Mouse (Mus musculus) intestine, postnatal 0 days (tissue): ENCODE measurements around the gene Slc39a1. TPM values are rescaled to one million over a fixed set of nuclear protein-coding genes. Genes with fewer than 3 reads are reported as not detected.

ENCODE experiments used
- ATAC-seq: fragments of 200-750 bp; cut with Nextera tagmentation; 2 replicates; pipeline ENCODE4 v1.8.0; 2017; ENCODE audit warnings: mild to moderate bottlenecking, moderate TSS enrichment, moderate library complexity
- H3K27ac ChIP-seq: fragments of 300-500 bp; sonication (generic); 2 replicates; pipeline ENCODE4 v1.5.1; 2014; ENCODE audit warnings: mild to moderate bottlenecking, low read depth, low read length, moderate library complexity
- H3K27me3 ChIP-seq: fragments of 300-500 bp; sonication (generic); replicated peaks from 2 replicates; pipeline ENCODE4 v1.6.1; 2014; ENCODE audit warnings: low read length, mixed read lengths; ENCODE audit not compliant: control insufficient read depth, insufficient read depth
- H3K36me3 ChIP-seq: fragments of 300-500 bp; sonication (generic); 2 replicates; pipeline ENCODE4 v1.6.1; 2014; ENCODE audit warnings: mild to moderate bottlenecking, moderate library complexity; ENCODE audit not compliant: control insufficient read depth, insufficient read depth
- H3K4me1 ChIP-seq: fragments of 300-500 bp; sonication (generic); replicated peaks from 2 replicates; pipeline ENCODE4 v1.6.1; 2014; ENCODE audit warnings: antibody characterized with exemption, low read length, mixed read lengths; ENCODE audit not compliant: control insufficient read depth, insufficient read depth
- H3K4me2 ChIP-seq: fragments of 300-500 bp; sonication (generic); replicated peaks from 2 replicates; pipeline ENCODE4 v1.6.1; 2014; ENCODE audit warnings: low read depth, mild to moderate bottlenecking, moderate library complexity
- H3K4me3 ChIP-seq: fragments of 300-500 bp; sonication (generic); 2 replicates; pipeline ENCODE4 v1.5.1; 2014; ENCODE audit warnings: low read depth, low read length
- H3K9ac ChIP-seq: fragments of 300-500 bp; sonication (generic); 2 replicates; pipeline ENCODE4 v1.6.1; 2014; ENCODE audit warnings: mild to moderate bottlenecking, low read depth, low read length
- H3K9me3 ChIP-seq: fragments of 300-500 bp; sonication (generic); 2 replicates; pipeline ENCODE4 v1.6.1; 2016; ENCODE audit warnings: mixed run types; ENCODE audit not compliant: control insufficient read depth
- CTCF ChIP-seq: sonication (generic); IDR thresholded peaks from 2 replicates; pipeline ENCODE4 v1.5.1; 2016; ENCODE audit warnings: low read depth, mild to moderate bottlenecking, control low read depth, antibody characterized with exemption, moderate library complexity
- WGBS: fragments of 180-500 bp; shearing (Covaris S2); extraction: QIAGEN DNeasy Blood & Tissue Kit; methylation state at CpG from one replicate; pipeline ENCODE4 v1.1.7; 2014; 5-methylcytosine and 5-hydroxymethylcytosine counted together
- polyA plus RNA-seq: library from polyadenylated mRNA; unstranded; fragments of >200 nt; fragmentation: Nextera tagmentation; extraction: Ambion mirVana; gene quantifications from 2 replicates; pipeline ENCODE4 v1.2.1, GENCODE M21; 2015

Slc39a1 gene
- polyA plus RNA-seq = 153 and 158 TPM in 2 replicates

DNA sequence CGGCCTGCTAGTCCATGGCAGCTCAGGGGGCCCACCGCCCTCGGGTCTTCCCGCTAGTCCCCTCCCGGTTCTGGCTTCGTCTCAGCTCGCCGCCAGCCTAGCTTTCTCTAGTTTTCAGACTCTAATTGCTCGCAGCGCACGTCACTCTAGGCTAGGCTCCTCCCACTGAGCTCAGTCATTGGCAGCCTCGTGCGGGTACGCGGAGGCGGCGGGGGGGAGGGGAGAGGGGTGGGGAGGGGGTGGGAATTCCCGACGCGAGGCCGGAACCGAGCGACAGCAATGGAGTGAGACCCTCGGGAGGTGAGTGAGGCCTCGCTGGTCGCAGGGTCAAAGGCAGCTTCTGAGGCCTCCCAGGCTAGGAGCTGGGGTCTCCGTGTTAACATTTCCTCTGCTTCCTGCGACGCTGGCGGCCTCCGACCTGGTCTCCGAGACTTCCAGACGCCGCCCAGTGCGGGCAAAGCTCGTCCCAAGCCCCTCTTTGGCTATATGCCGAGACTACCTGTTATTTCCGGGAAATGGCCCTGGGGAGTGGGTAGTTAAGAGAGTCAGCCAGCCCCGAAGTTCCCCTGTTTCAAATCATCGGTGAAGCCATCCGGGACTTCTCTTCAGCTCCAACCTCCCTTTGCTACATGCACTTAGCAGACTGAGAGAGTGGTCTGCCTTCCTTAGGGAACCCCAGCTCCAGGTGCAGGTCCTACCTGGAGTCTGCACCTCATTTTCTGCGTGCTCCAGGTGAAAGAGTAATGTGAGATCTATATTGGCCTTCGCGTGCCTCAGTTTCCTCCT is at the start of gene Slc39a1:
TSS of gene Slc39a1 (plus strand) at position 213 of the 786 bp plus-strand sequence.
- peak within 1 kb of the TSS; percentile 85 for H3K9ac ChIP-seq
- peak within 1 kb of the TSS; percentile 74 for H3K4me3 ChIP-seq
- under 1% methylated on average over 42 of the region's 44 CpGs for WGBS
- no peak for TF ChIP-seq CTCF
- H3K4me1 ChIP-seq = peaks cover 5% of the 10 kb centered on the region; the same call in 1 of the 2 replicates
- H3K9me3 ChIP-seq = no peaks in the 10 kb centered on the region
- H3K4me2 ChIP-seq = peak within 1 kb of the TSS; percentile 84
- peak within 1 kb of the TSS; percentile 97 for H3K27ac ChIP-seq
- peak; percentile 86 for ATAC-seq
- H3K27me3 ChIP-seq = no peaks in the 10 kb centered on the region
- peaks cover 16% of the 10 kb centered on the region for H3K36me3 ChIP-seq

DNA sequence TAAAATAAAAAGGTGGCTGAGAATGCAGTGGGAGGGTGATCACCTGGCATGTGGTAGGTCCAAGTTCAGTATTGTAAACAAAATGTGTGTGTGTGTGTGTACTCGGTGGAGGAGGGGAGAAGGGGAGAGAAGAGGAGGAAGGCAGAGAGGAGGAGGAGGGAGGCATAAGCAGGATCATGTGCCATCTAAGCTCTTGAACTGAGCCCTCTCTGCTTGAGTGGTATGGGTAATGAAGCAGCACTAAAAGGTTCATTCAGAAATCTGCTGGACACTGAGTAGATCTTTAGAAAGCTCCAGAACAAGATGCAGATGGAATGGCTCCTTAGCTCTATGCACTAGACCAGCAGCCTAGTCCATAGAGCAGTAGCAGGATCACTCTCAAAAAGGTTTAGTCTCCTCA is 45.1 kb upstream of the Slc39a1 start:
- no peaks in the 10 kb centered on the region for H3K27me3 ChIP-seq
- H3K27ac ChIP-seq = no peak overlapping the region
- ATAC-seq = no peak
- no peaks in the 10 kb centered on the region for H3K4me1 ChIP-seq
- H3K9ac ChIP-seq = no peak overlapping the region
- H3K4me3 ChIP-seq = no peak overlapping the region
- peaks cover 5% of the 10 kb centered on the region; the same call in 1 of the 2 replicates for H3K36me3 ChIP-seq
- 40% methylated on average over 1 of the region's 1 CpGs for WGBS
- H3K4me2 ChIP-seq = no peak overlapping the region
- no peaks in the 10 kb centered on the region for H3K9me3 ChIP-seq
- TF ChIP-seq CTCF = no peak

DNA sequence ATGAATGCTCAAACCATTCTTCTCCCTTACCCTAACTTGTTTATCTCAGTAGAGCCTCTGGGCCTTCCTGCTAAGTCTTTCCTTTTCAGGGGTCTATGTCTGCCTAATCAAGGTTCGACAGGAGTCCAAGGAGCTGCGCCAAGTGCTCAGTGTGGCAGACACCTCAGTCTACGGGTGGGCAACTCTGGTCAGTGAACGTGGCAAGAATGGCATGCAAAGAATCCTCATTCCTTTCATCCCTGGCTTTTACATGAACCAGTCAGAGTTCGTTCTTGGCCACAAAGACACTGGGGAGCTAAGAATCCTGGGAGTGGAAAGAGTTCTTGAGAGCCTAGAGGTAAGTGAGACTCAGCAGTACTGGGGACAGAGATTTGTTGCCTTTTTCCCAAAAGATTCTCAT is 44.4 kb upstream of the Slc39a1 start:
- Histone ChIP-seq H3K4me1 (no peaks in the 10 kb centered on the region), H3K27me3 (no peaks in the 10 kb centered on the region), H3K4me3 (no peak overlapping the region), H3K36me3 (peaks cover 12% of the 10 kb centered on the region; the same call in 1 of the 2 replicates), H3K27ac (no peak overlapping the region), H3K9me3 (no peaks in the 10 kb centered on the region), H3K4me2 (no peak overlapping the region), H3K9ac (no peak overlapping the region)
- ATAC-seq = no peak
- WGBS = 73% methylated on average over 5 of the region's 5 CpGs
- no peak for TF ChIP-seq CTCF

DNA sequence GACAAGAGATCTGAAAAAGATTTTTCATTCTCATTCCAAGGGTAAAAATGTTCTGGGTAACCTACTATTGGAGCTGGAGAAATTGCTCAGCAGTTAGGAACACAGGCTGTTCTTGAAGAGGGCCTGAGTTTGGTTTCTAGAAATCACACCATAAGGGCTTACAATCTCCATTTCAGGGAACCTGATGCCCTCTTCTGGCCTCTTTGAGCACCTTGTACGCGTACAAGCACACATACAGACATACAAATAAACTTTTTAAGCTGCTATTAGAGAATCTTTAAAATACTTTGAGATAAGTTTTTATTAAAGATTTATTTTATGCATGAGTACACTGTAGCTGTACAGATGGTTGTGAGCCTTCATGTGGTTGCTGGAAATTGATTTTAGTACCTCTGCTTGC is 43.4 kb upstream of the Slc39a1 start:
- TF ChIP-seq CTCF = no peak

DNA sequence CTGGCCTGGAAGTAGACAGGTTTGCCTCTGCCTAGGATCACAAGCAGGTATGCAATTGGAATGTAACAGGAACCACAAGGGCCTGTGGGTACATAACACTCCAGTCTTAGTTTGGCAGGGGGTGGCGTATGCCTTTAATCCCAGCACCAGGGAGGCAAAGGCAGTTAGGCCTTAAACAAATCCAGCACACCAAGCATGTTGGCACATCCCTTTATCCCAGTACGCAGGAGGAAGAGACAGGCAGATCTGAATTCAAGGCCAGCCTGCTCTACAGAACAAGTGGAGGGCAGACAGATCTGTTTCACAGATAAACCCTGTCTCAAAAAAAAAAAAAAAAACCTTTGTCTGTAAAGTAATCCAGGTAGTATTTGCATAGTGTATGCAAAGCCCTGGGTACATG is 39.3 kb upstream of the Slc39a1 start:
- Histone ChIP-seq H3K4me1 (0 out of 2 replicates have a peak, but pooled peaks cover 5% of the 10 kb centered on the region), H3K27ac (no peak overlapping the region; the same call in none of the 2 replicates), H3K4me3 (no peak overlapping the region), H3K4me2 (no peak overlapping the region), H3K27me3 (no peaks in the 10 kb centered on the region), H3K9me3 (no peaks in the 10 kb centered on the region), H3K9ac (no peak overlapping the region), H3K36me3 (peaks cover 31% of the 10 kb centered on the region)
- ATAC-seq = no peak
- no peak for TF ChIP-seq CTCF
- WGBS = 92% methylated on average over 2 of the region's 2 CpGs

More for the DNA sequence above, 43.4 kb upstream of the Slc39a1 start:
- Histone ChIP-seq H3K36me3 (peaks cover 13% of the 10 kb centered on the region; the same call in 1 of the 2 replicates), H3K9ac (no peak overlapping the region), H3K9me3 (no peaks in the 10 kb centered on the region), H3K4me1 (no peaks in the 10 kb centered on the region), H3K4me3 (no peak overlapping the region), H3K27ac (no peak overlapping the region), H3K27me3 (no peaks in the 10 kb centered on the region), H3K4me2 (no peak overlapping the region)
- no peak for ATAC-seq
- WGBS = 99% methylated on average over 2 of the region's 2 CpGs

DNA sequence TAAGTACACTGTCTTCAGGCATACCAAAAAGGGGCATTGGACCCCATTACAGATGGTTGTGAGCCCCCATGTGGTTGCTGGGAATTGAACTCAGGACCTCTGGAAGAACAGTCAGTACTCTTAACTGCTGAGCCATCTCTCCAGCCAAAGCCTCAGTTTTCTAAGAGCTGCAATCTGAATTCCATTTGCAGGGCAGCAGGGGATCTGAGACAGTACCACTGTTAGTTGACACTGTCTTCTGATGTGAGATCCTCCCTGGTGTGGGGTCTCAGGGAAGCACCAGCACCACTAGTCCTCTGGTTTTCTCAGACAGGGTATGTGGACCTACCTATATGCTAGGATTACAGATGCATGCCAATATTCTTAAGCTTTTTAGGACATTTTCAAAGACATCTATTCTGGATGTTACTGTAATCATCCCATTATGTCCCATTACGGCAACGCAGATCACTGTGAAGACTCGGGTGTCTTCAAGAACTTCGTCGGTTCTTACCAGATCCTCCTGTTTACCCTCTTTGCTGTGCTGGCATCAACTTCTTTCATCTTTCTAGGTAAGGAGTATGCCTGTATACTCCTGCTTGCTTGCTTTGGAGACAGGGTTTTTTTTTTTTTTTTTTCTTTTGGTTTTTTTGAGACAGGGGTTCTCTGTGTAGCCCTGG is 37.9 kb upstream of the Slc39a1 start:
- H3K4me3 ChIP-seq = no peak overlapping the region
- H3K27ac ChIP-seq = no peak overlapping the region
- no peak overlapping the region for H3K9ac ChIP-seq
- no peaks in the 10 kb centered on the region for H3K9me3 ChIP-seq
- H3K27me3 ChIP-seq = no peaks in the 10 kb centered on the region
- H3K4me1 ChIP-seq = 0 out of 2 replicates have a peak, but pooled peaks cover 7% of the 10 kb centered on the region
- 90% methylated on average over 5 of the region's 5 CpGs for WGBS
- TF ChIP-seq CTCF = no peak
- no peak overlapping the region for H3K4me2 ChIP-seq
- no peak for ATAC-seq
- peaks cover 31% of the 10 kb centered on the region for H3K36me3 ChIP-seq
